Mouse (Mus musculus): ENCODE data around the gene Gm17545. TPM values are rescaled to one million over a fixed set of nuclear protein-coding genes. Genes with fewer than 3 reads are reported as not detected.

Gene Gm17545
- total RNA-seq, 2 experiments from 2014 or later, result not detected

DNA sequence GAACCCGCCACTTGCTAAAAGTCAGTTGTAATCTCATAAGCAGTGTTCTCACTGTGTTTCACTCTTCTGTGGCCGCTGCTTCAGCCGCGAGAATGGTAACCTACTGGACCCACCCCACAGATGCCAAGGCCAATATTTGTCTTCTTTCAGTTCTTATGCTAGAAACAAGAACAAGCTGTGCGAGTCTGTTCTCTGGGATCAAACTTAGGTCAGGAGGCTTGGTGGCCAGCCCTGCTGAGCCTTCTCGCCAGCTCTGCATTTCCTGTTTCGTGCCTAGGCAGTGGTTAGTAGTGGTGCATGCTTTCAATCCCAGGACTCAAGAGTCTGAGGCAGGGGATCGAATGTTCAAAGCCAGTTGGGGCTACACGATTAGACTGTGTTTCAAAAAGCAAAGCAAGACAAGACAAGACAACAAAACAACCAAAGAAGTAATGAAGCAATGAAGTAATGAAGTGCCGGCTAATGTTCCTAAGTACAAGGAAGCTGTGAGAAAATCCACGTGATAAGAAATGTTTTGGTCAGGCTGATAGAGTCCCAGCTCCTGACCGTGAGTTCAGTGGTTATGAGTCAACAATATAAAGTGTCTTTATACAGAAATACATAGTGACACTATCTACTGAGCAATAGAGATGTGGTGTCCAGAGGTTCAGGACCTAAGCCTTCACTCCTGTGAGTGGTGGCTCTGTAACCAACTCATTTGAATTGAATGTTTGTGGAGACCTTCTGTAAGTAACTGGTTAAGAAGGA lies 30.6 kb downstream of the Gm17545 start:
- no peak for DNase-seq (ENCODE audit: low spot score in 2 of 2)

DNA sequence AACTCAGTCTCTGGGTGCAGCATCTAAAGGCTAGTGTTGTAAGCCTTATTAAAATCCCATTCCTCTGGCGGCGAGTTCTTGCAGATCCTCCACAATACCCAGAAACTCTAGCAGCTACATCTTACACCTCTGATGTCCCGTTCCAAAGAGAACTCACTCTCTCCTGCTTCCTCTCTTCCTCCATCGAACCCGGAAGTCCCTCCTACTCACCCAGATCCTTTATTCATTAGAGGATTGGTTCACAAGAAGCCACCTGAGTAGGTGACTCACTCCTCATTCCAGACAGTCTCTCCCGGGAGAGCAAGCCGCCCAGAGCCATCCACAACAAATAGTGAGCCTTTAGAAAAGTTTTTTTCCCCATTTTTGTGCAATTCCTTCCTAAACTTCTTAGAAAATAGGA lies 32.1 kb downstream of the Gm17545 start:
- DNase-seq (ENCODE audit: low spot score in 2 of 2), result no peak

DNA sequence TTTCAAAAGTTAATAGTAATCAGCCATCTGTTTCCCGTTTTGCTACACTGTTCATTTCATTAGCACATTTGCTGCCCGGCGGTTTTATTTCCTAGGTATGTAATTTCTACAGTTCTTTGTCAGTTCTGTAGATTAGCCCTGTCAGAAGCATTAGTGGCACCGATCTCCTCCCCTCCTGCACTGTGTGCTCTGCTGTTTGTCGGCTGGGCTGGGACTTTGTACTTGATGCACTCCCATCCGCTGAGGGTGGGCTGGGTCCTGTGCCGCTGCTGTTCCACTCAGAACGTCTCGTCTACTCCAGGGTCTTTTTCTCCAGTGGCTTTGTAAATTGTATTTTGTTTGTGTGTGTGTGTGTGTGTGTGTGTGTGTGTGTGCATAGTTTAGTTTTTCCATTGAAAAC lies 34.9 kb downstream of the Gm17545 start:
- DNase-seq (ENCODE audit: low spot score in 2 of 2), result no peak

DNA sequence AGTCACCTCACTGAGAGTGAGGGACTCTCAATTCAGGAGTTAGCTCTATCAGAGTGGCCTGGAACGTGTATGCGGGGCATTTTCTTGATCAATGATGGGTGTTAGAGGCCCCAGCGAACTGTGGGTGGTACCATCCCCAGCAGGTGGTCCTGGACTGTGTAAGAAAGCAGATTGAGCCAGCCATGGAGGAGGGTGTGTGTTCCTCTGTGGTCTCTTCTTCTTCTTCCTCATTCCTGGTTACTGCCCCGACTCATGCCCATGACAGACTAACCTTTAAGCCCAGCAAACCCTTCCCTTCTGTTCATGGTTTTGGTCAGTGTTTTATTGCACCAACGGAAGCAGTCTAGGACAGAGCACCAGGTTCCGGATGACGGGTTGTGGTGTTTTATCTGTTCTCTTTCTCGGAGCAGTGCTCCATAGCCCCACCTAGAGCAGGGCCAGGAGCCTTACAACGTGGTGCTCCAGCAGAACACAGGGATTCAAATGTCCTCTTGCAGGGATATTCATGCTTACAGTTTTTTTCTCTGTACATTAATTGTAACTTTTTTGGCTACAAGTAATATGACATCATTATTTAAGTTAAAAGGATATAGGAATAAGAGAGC lies 40.2 kb downstream of the Gm17545 start:
- DNase-seq (ENCODE audit: low spot score in 2 of 2), result no peak

DNA sequence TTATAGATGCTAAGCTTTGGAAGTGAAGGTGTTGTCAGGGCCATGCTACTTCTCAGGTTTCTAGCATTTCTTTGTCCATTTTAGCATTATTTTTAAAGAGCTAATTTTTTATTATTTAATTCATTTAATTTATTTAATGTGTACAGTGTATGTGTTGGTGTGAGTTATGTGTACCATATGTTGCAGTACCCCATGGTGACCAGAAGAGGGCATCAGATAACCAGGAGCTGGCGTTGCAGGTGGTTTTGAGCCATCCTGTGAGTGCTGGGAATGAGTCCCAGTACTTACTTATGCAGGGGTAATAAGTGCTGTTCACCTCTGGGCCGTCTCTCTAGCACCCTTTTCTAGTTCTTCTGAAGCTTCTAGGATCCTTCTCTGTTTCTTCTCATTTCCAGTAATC lies 41.0 kb downstream of the Gm17545 start:
- DNase-seq (ENCODE audit: low spot score in 2 of 2), result no peak

DNA sequence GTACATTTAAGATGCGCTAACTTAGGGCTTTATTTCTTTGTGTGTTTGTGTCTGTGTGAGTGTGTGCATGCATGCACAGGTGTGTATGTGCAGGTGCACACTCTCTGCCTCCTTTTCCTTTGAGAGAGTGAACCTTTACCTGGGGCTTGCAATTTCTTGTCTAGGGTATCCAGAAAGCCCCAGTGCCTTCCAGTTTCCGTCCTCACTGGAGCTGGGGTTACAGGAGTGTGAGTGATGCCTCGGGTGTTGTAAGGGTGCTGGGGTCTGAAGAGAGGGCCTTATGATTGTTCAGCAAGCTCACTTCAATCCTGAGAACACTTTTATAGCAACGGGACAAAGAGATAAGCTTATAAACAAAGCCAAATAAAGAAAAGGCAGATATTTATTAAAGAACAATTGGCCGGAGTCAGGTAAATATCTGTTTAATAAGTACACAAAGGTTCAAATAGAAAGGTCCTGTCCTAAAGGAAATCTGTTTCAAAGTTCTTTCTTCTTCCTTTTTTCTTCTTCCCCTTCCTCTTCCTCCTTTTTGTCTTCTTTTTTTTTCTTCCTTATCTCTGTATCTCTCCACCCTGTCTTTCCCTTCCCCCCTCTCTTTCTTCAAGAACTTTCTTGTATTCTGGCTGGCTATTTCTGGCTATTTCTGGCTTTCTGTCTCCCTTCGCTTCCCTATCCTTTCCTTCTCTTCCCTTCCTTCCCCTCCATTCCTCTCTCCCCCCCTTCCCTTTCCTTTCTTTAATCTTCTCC lies 43.1 kb downstream of the Gm17545 start:
- DNase-seq (ENCODE audit: low spot score in 2 of 2), result no peak

DNA sequence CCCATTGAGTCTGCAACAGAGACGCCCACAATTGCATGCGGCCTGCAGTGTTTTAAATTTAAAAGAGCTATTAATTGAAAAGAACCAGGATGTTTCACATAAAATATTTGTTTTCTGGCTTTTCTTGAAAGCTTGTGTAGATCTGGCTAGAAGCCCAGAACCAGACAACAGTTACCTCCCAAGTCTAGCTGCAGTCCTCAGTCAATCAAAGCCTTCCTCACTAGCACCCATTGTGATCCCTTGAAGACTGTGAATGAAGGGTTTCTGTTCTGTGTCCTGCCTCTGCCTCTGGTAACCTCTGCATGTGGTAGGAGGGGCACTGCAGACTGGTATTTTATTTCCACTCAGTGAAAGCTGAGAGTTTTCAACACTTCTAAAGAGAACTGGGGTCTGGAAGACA lies 48.9 kb downstream of the Gm17545 start:
- DNase-seq (ENCODE audit: low spot score in 2 of 2), result no peak

DNA sequence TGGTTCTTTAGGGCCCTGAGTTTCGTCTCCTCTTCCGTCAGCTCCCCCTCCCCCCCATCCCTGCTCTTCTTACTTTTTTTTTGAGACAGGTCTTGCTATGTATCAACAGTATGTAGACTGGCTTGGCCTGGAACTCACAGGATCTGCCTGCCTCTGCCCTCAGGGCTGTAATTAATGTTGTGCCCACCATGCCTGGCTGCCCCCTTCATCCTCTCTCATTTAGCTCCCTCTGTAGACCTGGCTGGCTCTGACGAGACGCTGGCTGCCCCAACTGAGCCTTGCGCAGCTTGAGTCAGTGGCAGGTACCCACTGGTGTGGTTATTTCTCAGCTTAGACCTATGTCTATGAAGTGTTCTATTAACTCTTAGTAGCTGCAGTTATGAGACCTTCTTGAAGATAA lies 49.5 kb downstream of the Gm17545 start:
- no peak for DNase-seq (ENCODE audit: low spot score in 2 of 2)

DNA sequence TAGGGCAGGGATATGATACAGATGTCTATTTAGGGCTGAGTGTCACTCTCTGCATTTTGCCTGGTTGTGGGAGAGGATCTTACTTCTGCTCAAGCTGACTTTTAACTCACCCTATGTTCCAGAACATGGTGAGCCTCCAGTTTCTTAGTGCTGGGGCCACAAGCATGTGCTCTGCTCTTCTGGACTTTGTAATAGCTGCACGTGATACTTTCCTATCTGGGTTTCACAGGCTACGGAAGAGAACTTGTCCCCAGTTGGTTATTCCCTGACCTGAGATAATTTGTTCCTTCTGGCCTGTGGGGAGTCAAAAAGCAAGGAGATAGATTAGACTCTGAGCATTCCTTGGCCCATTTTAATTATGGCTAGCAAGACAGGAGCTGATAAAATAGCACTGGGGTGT lies 51.5 kb downstream of the Gm17545 start:
- DNase-seq (ENCODE audit: low spot score in 2 of 2), result no peak

Other genes with a start within 250 kb of the Gm17545 start
- gene Zfp809, start 228.6 kb upstream of the Gm17545 start, total RNA-seq (2021), result 10 to 100 TPM; 19.2 to 20.6 TPM
- gene Zfp599, start 194.4 kb upstream of the Gm17545 start, total RNA-seq (2021), result 1 to 10 TPM; 4.8 to 5.2 TPM
- 10 to 100 TPM; 16.0 to 22.6 TPM for gene Zfp810, start 146.6 kb upstream of the Gm17545 start, total RNA-seq (2021)
- 10 to 100 TPM; 15.5 to 16.2 TPM for gene Anln, start 65.1 kb upstream of the Gm17545 start, total RNA-seq (2021)
- 1 to 10 TPM; 7.1 to 7.2 TPM for gene 9530077C05Rik, start 42.8 kb upstream of the Gm17545 start, total RNA-seq (2021)
- gene Rp9, start 15.5 kb downstream of the Gm17545 start, total RNA-seq (2021), result 10 to 100 TPM; 37.2 to 37.4 TPM
- 10 to 100 TPM; 21.3 to 23.0 TPM for gene Bbs9, start 21.4 kb downstream of the Gm17545 start, total RNA-seq (2021)

Measured in layer of hippocampus, postnatal 14 days (tissue).